Mouse (Mus musculus) hindlimb bud, embryonic 11.5 days (tissue): ENCODE data around the gene Micall1.

ENCODE experiments used
- DNase-seq: peaks from one replicate; pipeline ENCODE4 v3.0.0-alpha.2; 2012; ENCODE audit warnings: low read depth, low spot score; ENCODE audit errors: extremely low spot score

Gene Micall1

GRCm38 (mm10) chr15:79096556-79096955 is 12.1 kb upstream of the Micall1 start:
- no peak for DNase-seq

- DNase-seq = no peak
Measured at GRCm38 (mm10) chr15:79097135-79097534, 11.6 kb upstream of the Micall1 start.

- DNase-seq = no peak
Measured at GRCm38 (mm10) chr15:79097611-79098025, 11.1 kb upstream of the Micall1 start.

- no peak for DNase-seq
Measured at GRCm38 (mm10) chr15:79098220-79098619, 10.5 kb upstream of the Micall1 start.

GRCm38 (mm10) chr15:79098868-79099267 is 9.8 kb upstream of the Micall1 start:
- no peak for DNase-seq

- no peak for DNase-seq
Measured at GRCm38 (mm10) chr15:79099456-79099855, 9.2 kb upstream of the Micall1 start.

- no peak for DNase-seq
Measured at GRCm38 (mm10) chr15:79100391-79100790, 8.3 kb upstream of the Micall1 start.

GRCm38 (mm10) chr15:79101531-79101930 is 7.2 kb upstream of the Micall1 start:
- DNase-seq = no peak

- no peak for DNase-seq
Measured at GRCm38 (mm10) chr15:79103264-79103663, 5.4 kb upstream of the Micall1 start.

- DNase-seq = no peak
Measured at GRCm38 (mm10) chr15:79105804-79106203, 2.9 kb upstream of the Micall1 start.

- no peak for DNase-seq
Measured at GRCm38 (mm10) chr15:79107966-79108365, 732 bp upstream of the Micall1 start.

GRCm38 (mm10) chr15:79109321-79109934 is 730 bp downstream of the Micall1 start:
- DNase-seq = no peak

- DNase-seq = no peak
Measured at GRCm38 (mm10) chr15:79110031-79110430, 1.3 kb downstream of the Micall1 start.

- DNase-seq = no peak
Measured at GRCm38 (mm10) chr15:79110528-79110927, 1.8 kb downstream of the Micall1 start.

- no peak for DNase-seq
Measured at GRCm38 (mm10) chr15:79111774-79112173, 3.1 kb downstream of the Micall1 start.

- DNase-seq = no peak
Measured at GRCm38 (mm10) chr15:79115276-79115675, 6.6 kb downstream of the Micall1 start.

- no peak for DNase-seq
Measured at GRCm38 (mm10) chr15:79119491-79119890, 10.8 kb downstream of the Micall1 start.

GRCm38 (mm10) chr15:79122119-79122518 is 13.4 kb downstream of the Micall1 start:
- no peak for DNase-seq

- no peak for DNase-seq
Measured at GRCm38 (mm10) chr15:79122546-79122945, 13.8 kb downstream of the Micall1 start.

- DNase-seq = no peak
Measured at GRCm38 (mm10) chr15:79123751-79124150, 15.1 kb downstream of the Micall1 start.

GRCm38 (mm10) chr15:79124331-79124875 is 15.7 kb downstream of the Micall1 start:
- DNase-seq = no peak

- peak; percentile 56 for DNase-seq
Measured at GRCm38 (mm10) chr15:79126217-79126932, 17.7 kb downstream of the Micall1 start.
